15 mouse cellular contexts compared by ENCODE assay signal in the genomic region with DNA sequence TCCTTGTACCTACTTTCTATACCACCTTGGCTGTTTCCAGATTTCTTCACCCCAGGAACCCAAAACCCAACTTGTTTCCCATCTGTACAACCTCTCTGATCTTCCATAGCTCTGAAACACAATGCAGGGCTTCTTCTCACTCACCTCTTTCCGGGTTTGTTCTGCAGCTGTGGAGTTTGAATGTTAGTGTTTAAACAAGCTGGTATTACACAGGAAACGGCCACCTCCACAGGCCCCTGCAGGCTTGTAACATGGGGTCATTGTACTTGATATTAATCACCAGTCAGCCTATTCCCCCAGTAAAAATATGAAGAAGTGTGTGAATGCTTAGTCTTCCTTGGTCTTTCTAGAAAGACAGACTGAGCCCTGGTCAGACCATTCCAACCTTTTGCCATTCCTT.
DNase-seq lines count a peak whose midpoint lies in the region; ATAC-seq and TF ChIP-seq lines count a peak whose summit lies in the region.
"Had no signal": no experiment of that assay in that cellular context is flagged by ENCODE, and none has a peak within 500 bp of the region (broad histone marks: within the 10 kb centered on the region; RNA-seq: fewer than 3 reads in every experiment).

No protein-coding gene starts in this region.

- intact Hi-C loops in gastrocnemius, adult 2 months (cut with DNase I), result loop anchor here (5.0 kb wide), 3 partner anchors 37 to 118 kb away; a partner anchor contains a TSS
- intact Hi-C loops in gastrocnemius, postnatal 36 days (cut with DNase I), result no loop called here

- WGBS in kidney, embryonic 14.5 days, result 11% methylated on average over 2 of the region's 2 CpGs
- 3% methylated on average over 2 of the region's 2 CpGs for WGBS in stomach, embryonic 14.5 days
- 17% methylated on average over 2 of the region's 2 CpGs for WGBS in stomach, postnatal 0 days
- WGBS in hindbrain, embryonic 10.5 days, result 69% methylated on average over 2 of the region's 2 CpGs

- no peak for TF ChIP-seq EP300 in stomach, postnatal 0 days (optimal IDR thresholded peaks at IDR 0.05)

- H3K27ac ChIP-seq in gastrocnemius, adult 2 months, result peak overlapping the region; percentile 86
- peak overlapping the region; percentile 98 for H3K27ac ChIP-seq in kidney, embryonic 14.5 days (ENCODE audit: low read depth, low read length)
- H3K27ac ChIP-seq in stomach, embryonic 14.5 days (ENCODE audit: low read length), result peak overlapping the region; percentile 98
- H3K27ac ChIP-seq in stomach, postnatal 0 days (replicated peaks), result no peak overlapping the region; the same call in 1 of the 2 replicates
- H3K27ac ChIP-seq in hindbrain, embryonic 10.5 days, result no peak overlapping the region
- H3K27ac ChIP-seq: forebrain, embryonic 15.5 days; midbrain, embryonic 13.5 days had no signal

- no peak overlapping the region; the same call in 1 of the 2 replicates for H3K9ac ChIP-seq in kidney, embryonic 14.5 days (ENCODE audit: low read depth, low read length)
- H3K9ac ChIP-seq in stomach, embryonic 14.5 days (replicated peaks; ENCODE audit: low read depth, low read length), result no peak overlapping the region
- no peak overlapping the region for H3K9ac ChIP-seq in stomach, postnatal 0 days (ENCODE audit: low read length)
- H3K9ac ChIP-seq: forebrain, embryonic 15.5 days; midbrain, embryonic 13.5 days had no signal

- H3K4me3 ChIP-seq in gastrocnemius, adult 2 months, result no peak overlapping the region
- H3K4me3 ChIP-seq in kidney, embryonic 14.5 days (ENCODE audit: low read length), result no peak overlapping the region
- no peak overlapping the region for H3K4me3 ChIP-seq in stomach, embryonic 14.5 days (ENCODE audit: low read depth, low read length)
- no peak overlapping the region for H3K4me3 ChIP-seq in stomach, postnatal 0 days (ENCODE audit: low read depth, low read length)
- H3K4me3 ChIP-seq in hindbrain, embryonic 10.5 days, result no peak overlapping the region
- H3K4me3 ChIP-seq: forebrain, embryonic 15.5 days; midbrain, embryonic 13.5 days had no signal

- no peak for DNase-seq in gastrocnemius, adult 2 months
- DNase-seq in gastrocnemius, postnatal 36 days, result no peak
- DNase-seq in kidney, adult 9 months, result no peak
- no peak for DNase-seq in stomach, postnatal 0 days (ENCODE audit: low spot score)
- no peak for DNase-seq in frontal cortex, postnatal 10 days (ENCODE audit: low spot score in 2 of 2)
- no peak for DNase-seq in hindbrain, embryonic 10.5 days (ENCODE audit: low spot score)
- DNase-seq: cerebellum, adult 11 months; heart, postnatal 14 days; layer of hippocampus, adult 9-11 months; lung, postnatal 4 days; thymus, postnatal 25 days had no signal

- ATAC-seq in kidney, embryonic 14.5 days (ENCODE audit: low FRiP score, low TSS enrichment), result no peak
- ATAC-seq in stomach, embryonic 14.5 days (ENCODE audit: insufficient number of reproducible peaks, insufficient read depth, low FRiP score, low read depth), result no peak
- ATAC-seq in stomach, postnatal 0 days (ENCODE audit: low FRiP score, low TSS enrichment), result no peak
- ATAC-seq: forebrain, embryonic 15.5 days; midbrain, embryonic 13.5 days had no signal

- no peaks in the 10 kb centered on the region for H3K27me3 ChIP-seq in kidney, embryonic 14.5 days (ENCODE audit: control insufficient read depth, insufficient read depth, low read length)
- H3K27me3 ChIP-seq in stomach, embryonic 14.5 days (ENCODE audit: control insufficient read depth, insufficient read depth, low read length), result no peaks in the 10 kb centered on the region
- no peaks in the 10 kb centered on the region for H3K27me3 ChIP-seq in stomach, postnatal 0 days (ENCODE audit: control insufficient read depth, insufficient read depth, low read length)
- no peaks in the 10 kb centered on the region for H3K27me3 ChIP-seq in hindbrain, embryonic 10.5 days (ENCODE audit: insufficient read depth, poor library complexity, severe bottlenecking)
- H3K27me3 ChIP-seq: forebrain, embryonic 15.5 days; midbrain, embryonic 13.5 days had no signal

- H3K36me3 ChIP-seq in kidney, embryonic 14.5 days (ENCODE audit: control insufficient read depth, insufficient read depth, low read length), result no peaks in the 10 kb centered on the region
- no peaks in the 10 kb centered on the region for H3K36me3 ChIP-seq in stomach, embryonic 14.5 days (ENCODE audit: control insufficient read depth, insufficient read depth, low read length)
- no peaks in the 10 kb centered on the region for H3K36me3 ChIP-seq in stomach, postnatal 0 days (ENCODE audit: control insufficient read depth, insufficient read depth, low read length)
- peaks cover 75% of the 10 kb centered on the region for H3K36me3 ChIP-seq in hindbrain, embryonic 10.5 days

- peaks cover 65% of the 10 kb centered on the region for H3K4me1 ChIP-seq in kidney, embryonic 14.5 days (ENCODE audit: control insufficient read depth, insufficient read depth, low read length)
- H3K4me1 ChIP-seq in stomach, embryonic 14.5 days (ENCODE audit: control insufficient read depth, insufficient read depth, low read length), result peaks cover 75% of the 10 kb centered on the region
- peaks cover 15% of the 10 kb centered on the region for H3K4me1 ChIP-seq in stomach, postnatal 0 days (replicated peaks; ENCODE audit: control insufficient read depth, insufficient read depth)
- peaks cover 13% of the 10 kb centered on the region for H3K4me1 ChIP-seq in hindbrain, embryonic 10.5 days (replicated peaks)

- no peak for TF ChIP-seq CTCF in gastrocnemius, adult 2 months (IDR thresholded peaks at IDR 0.05)
- TF ChIP-seq CTCF in stomach, postnatal 0 days (IDR thresholded peaks at IDR 0.05; ENCODE audit: low read depth), result no peak

- no peaks in the 10 kb centered on the region for H3K9me3 ChIP-seq in kidney, embryonic 14.5 days (ENCODE audit: control insufficient read depth, low read length)
- no peaks in the 10 kb centered on the region for H3K9me3 ChIP-seq in stomach, embryonic 14.5 days (ENCODE audit: control insufficient read depth, low read depth, low read length)
- H3K9me3 ChIP-seq in stomach, postnatal 0 days (ENCODE audit: control insufficient read depth, low read length), result no peaks in the 10 kb centered on the region
- H3K9me3 ChIP-seq in hindbrain, embryonic 10.5 days, result no peaks in the 10 kb centered on the region
- H3K9me3 ChIP-seq: forebrain, embryonic 15.5 days; midbrain, embryonic 13.5 days had no signal

- H3K4me2 ChIP-seq in kidney, embryonic 14.5 days (replicated peaks; ENCODE audit: low read depth, low read length), result no peak overlapping the region
- no peak overlapping the region for H3K4me2 ChIP-seq in stomach, embryonic 14.5 days (replicated peaks; ENCODE audit: low read depth, low read length)
- H3K4me2 ChIP-seq in stomach, postnatal 0 days (replicated peaks; ENCODE audit: low read depth), result no peak overlapping the region
- H3K4me2 ChIP-seq: forebrain, embryonic 15.5 days; midbrain, embryonic 13.5 days had no signal

Comparison
In these comparisons a context has a peak if more than half of its experiments do, and no peak if none do; other contexts are left out.
1. H3K27ac ChIP-seq: peak in gastrocnemius, adult 2 months (single experiment), kidney, embryonic 14.5 days (single experiment) and stomach, embryonic 14.5 days (single experiment); none in stomach, postnatal 0 days (single experiment) and hindbrain, embryonic 10.5 days (single experiment).